Mouse (Mus musculus): ENCODE data around the gene 5730480H06Rik.
A peak's percentile ranks its signal among the peaks of the same experiment; 100 is the strongest.

5730480H06Rik gene

DNA sequence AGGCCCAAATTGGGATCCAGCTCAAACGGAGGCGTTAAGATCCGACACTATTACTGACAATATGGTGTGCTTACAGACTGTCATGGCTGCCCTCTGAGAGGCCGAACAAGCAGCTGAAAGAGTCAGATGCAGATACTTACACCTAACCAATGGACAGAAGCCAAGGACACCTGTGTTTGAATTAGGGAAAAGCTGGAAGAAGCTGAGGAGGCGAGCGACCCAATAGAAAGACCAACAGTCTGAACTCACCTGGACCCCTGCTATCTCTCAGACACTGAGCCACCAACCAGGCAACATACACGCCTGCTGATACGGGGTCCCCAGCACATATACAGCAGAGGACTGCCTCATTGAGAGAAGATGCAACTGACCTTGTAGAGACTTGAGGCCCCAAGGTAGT lies at the start of gene 5730480H06Rik:
TSS of gene 5730480H06Rik (plus strand) at position 301 of the 400 bp plus-strand sequence.
- DNase-seq = no peak

DNA sequence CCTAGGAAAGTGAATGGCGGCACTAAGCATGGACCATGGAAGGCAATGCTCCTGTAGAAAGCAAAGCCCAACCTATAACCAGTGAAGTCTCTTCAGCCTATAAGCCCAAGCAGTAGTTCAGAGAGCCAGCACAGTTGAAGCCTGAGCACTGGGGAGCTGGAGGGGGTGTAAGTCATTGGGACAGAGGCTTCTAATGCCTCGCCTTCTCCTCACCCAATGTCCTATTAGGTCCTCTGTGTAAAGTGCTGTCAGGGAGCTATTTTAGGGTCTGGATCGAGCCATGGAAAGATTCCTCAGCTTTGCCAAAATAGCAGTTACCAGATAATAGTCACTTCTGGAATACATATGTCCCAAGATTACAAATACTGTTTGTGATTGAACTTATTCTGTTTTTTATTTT lies 26.6 kb upstream of the 5730480H06Rik start:
- DNase-seq = no peak

DNA sequence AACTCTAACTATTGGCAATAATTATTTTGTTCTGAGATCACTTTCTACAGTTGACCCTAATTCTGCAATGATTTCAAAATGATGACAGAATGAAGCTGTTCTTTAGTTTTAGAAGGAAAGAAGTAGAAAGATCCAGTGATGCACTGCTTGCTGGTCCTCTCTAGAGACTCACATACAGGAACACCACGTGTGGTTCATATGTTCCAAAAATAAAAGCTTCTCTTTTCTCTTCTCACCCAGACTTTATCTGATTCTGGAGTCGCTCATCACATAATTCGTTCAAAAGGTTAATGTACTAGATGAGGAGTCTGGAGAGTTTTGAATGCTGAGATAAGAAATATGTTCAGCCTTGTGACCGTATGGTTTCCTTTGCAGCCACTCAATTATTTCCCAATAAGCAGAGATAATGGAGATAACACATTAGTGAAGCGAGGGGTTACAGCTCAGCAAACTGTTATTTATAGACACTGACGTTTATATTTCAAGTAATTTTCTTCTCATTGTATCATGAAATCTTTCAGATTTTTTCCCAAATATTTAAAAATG lies 12.6 kb upstream of the 5730480H06Rik start:
- DNase-seq = no peak

DNA sequence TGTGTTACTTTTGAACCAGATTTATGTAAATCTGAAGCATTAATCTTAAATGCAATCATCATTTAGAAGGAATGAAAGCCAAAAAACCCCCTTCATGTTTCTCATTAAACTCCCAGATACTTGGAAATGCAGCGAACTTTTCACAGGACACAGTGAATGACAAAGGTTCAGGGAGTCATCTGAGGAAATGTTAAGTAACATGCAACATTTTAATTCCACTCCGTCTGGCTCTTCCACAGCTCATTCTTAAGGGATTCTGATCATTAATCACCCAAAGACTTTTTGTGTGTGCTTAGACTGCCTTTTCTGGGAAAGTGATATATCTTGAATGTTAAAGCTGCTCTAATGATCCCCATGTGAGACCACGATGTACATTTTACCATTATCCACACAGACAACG lies 7.2 kb upstream of the 5730480H06Rik start:
- no peak for DNase-seq

DNA sequence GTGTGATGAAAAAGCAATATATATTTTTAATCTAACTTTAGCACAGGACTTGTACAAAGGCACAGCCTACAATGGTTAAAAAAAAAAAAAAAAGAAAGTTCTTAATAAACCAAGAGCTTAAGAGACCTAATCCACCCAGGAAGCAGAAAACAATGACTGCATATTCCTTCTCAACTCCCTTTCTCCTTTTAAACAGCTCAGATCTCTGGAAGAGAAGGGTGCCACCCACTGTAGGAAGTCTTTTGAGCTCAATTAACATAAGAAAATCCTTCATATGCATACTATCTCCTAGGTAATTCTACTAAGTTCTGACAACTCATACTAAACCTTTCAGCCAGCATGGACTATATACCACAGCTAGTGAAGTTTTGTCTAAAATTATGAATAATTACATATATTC lies 1.5 kb upstream of the 5730480H06Rik start:
- DNase-seq = no peak

DNA sequence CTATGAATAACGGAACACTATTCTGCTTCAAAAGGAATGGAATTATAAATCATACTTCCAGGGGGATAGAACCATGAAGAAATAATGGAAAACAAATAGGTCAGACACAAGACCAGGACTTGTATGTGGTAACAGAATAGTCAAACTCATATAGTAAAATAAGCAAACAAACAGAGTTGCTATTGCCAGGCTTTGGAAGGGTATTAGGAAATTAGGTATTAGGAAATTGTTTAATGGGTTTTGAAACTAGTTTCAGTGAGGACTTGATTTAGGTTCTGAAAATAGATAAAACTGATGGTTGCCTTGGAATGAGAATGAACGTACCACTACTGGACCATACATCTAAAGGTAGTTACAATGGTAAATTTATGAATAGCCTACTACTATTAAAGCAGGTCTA lies 2.0 kb downstream of the 5730480H06Rik start:
- no peak for DNase-seq

DNA sequence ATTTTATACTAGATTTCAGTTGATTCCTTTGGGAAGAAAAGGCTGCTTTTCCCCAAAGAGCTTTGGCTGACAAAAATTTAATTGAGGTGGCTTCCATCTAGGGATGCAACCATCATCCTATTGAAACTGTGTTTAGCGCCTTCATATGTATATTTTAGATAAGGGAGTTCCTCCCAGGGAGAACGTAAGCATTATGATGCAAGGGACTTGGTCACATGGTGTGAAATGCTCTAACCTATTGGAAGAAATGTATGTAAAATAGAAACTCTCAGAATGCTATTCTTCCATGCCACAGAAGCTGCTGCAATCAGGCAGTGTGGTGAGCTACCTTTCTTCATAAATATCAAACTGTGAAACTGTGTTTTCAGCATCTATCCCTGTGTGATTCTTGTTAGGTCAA lies 3.1 kb downstream of the 5730480H06Rik start:
- DNase-seq = no peak

DNA sequence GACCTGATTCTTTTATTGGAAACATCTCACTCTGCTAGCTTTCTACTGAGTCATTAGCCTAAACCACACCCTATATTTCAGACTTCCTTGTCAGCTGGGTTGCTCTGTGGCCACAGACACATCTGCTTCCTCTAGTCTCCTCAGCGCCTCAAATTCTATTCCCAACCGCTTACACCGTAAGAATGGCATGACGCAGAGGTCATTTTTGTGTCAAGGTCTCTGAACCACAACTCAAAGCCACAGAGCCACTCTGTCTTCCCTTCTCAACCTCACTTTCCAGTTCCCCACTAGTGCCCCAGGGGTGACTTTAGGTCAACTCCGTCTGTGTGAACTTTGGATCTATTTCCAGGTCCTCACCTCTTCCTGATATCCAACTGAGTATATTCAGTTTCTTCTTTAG lies 3.7 kb downstream of the 5730480H06Rik start:
- no peak for DNase-seq

DNA sequence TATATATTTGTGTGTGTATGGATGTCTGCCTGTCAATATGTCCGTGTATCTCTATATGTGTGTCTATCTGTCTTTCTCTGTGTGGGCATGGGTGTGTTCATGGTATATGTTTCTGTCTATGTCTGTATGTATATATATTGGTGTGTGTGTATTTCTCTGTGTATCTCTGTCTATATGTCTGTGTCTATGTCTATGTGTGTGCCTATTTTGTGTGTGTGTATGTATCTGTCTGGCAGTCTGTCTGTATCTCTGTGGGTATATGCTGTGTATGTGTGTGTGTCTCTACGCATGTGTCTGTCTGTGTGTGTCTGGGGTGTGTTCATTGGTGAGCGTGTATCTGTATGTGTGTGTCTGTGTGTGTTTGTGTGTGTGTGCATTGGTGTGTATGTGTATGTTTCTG lies 5.7 kb downstream of the 5730480H06Rik start:
- DNase-seq = no peak

DNA sequence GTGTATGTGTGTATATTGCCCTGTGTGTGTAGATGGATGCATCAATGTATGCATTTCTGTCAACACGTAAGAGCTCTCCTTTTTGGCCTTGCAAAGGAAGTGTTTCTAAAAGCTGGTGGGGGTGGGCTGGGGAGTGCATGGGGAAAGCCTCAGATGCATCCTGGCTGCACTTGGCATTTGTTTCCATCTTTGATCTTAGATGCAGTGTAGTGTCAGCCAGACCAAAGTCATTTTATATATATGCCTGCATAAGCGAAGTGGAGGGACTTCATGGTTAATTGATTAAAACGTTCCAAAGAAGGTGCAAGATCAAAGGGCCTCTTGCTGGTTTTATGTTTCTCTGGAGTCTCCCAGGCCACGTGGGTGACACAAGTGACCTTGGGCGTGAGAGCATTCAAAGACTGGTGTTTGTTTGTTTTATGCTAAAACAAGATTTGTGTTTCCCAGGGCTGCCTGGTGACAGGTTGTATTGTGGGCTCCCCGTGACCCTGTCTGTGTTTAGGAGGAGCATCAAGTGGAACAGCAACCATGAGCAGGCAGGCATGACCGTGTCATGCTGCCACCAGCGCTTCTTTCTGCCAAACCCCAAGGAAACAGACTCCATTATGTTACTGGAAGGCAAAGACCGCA lies 6.2 kb downstream of the 5730480H06Rik start:
- no peak for DNase-seq

DNA sequence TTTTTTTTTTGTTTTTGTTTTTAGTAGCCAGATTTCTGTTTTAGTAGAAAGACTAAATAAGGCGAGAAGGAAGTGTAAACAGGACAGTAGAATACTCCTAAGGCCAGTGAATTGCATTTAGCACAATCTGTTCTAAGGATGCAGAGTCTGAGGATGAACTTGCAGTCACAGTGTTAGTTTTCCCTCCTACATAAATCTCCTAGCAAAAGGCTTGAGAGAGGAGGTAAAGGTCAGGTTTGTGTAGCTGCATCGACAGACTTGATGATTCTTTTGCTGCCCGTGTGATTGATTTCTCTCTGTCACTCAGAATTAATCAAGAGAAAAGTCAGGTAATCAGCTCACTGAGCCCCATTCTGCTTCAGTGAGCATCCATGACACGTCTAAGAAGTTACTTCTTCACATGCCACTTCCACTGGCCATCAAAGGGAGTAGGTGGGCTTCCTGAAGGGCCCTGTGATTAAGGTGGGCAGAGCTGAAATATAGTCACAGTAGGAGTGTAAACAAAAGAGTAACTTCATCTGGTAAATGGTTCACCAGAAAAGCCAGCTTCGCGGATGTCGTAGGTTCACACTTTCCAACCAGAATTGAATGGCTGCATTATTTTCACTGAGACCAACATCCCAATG lies 13.2 kb downstream of the 5730480H06Rik start:
- DNase-seq = no peak

DNA sequence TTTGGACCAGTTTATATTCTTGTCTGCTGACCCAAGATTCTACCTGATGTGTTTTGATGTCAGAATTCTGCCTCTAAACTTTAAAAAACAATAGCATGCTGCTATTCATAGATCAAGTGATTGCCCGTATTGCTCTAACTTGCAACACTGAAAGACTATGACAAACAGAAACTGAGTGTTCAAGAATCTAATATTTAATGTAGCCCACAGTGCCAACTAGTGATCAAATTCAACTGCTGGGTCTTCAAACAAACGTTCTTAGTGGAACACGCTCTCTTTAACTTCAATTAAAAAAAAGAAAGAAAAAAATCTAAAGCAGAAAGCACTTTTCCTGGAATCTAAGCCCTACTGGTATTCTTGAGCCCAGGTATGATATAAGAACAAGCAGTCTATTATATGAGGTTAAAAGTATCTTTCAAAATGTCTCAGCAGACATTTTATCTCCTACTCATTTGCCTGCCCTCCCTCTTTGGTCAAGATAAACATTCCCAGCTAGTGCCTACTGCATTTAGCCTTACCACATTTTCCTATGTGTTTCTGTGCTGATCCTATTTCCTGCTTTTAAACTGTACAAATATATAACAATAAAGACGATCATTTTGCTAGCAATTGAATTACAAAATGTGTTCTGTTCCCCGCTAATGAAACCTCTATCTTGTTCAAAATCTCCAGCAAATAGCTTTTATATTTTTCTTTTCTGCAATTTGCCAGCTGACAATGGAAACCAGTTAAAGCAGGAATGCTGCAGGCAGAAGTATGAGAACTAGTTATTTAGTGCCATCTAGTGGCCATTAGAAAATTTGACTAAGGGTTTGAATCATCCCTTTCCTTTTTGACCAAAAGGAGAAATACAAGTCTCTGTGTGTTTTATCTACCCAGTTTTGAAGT lies 17.6 kb downstream of the 5730480H06Rik start:
- DNase-seq = no peak

DNA sequence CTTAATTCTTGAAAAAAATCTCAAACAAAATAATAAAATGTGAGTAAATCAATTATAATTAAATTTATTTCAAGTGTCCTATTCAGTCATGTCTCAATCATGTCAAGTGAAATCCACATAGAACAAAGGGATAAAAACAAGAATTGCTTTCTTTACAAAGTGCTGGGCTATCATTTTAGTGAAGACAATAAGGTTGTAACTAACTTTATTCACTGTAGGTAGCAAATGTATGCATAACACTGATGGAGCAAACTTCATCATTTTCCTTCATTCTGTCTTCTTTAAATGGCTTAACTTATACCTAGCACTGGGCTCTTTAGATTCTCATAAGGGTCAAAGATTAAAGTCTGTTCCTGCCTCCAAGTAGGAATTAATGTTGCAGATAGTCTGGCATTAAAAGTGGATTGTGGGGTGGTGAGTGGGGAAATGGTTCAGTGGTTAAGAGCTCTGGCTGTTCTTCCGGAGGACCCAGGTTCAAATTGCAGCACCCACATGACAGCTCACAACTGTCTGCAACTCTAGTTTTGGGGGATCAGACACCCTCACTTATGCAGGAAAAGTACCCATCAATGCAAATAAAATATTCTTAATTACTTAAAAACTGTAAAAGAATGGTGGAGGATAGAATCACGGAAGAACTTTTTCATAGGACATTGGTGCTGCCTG lies 18.4 kb downstream of the 5730480H06Rik start:
- DNase-seq = no peak

DNA sequence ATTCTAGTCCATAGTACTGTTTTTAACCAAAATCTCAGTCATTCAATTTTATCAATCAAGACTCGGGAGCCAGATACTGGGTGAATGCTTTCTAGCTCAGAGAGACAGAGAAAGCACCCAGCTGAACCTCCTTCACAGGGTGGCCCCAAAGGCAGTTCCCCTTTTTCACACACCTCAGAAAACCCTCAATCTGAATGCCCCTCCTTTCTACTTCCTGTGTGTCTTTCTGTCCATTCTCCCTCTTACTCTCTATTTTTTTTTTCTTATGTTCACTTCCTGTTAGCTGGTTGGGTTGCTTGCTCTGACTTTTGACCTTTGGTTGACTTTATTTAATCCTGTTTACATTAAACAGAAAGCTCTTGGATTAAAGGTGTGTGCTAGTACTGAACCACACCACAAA lies 21.6 kb downstream of the 5730480H06Rik start:
- DNase-seq = no peak

DNA sequence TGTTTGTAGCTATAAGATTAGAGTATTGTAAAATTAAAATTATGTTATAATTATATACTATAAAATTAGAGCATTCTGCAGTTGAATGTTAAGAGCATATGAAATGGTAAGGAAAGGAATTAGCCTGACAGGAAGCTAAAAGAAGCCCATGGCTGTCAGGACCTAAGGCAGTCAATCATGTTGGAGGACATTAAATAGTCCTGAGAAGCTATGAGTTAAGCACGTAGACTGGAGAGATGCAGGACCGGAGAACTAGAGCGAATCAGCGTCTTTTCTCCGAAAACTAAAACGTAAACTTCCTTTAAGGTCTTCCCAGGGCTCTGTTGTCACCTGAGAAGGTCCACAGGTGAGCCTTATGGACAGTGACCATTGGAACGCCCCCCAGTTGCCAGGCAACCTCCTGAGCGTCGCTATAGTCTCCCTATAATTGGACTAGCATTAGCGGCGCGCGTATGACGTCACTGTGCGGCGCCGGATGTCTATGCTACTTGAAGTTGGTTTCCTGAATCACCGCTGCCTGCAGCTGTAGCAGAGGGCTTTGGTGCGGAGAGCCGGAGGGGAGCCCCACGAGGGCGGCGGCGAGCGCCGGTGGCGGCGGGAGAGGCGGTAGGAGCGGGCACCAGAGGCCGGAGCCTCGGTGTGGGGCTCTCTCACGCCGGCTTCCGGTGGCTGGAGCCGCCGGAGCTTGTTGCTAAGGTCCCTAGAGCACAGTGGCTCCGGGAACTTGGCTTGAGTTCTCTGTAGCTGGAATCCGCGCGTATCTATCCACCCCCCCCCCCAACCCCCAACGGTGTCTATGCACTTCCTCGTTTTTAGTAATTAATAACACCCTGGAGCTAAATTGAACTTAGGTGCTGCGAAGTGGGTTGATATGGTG lies 44.4 kb downstream of the 5730480H06Rik start:
- peak; percentile 89 to 91 for DNase-seq

DNA sequence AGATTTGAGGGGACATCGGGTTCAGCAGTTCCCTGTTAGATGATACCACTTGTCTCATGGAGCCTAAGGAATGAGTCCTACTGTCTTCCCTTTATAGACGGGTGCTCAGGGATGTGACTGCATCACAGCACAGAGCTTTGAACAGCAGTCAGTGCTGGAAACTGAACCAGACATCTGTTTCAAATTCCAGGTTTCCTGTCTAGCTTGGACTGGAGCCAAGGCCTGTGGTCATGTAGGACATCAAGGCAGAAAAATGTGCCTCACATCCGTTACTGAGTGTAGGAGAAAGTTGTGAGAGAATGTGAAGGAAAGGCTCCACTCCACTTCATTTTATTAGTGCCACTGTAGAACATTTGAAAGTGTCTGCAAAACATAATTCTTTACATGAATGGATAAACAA lies 74.7 kb downstream of the 5730480H06Rik start:
- DNase-seq = no peak

DNA sequence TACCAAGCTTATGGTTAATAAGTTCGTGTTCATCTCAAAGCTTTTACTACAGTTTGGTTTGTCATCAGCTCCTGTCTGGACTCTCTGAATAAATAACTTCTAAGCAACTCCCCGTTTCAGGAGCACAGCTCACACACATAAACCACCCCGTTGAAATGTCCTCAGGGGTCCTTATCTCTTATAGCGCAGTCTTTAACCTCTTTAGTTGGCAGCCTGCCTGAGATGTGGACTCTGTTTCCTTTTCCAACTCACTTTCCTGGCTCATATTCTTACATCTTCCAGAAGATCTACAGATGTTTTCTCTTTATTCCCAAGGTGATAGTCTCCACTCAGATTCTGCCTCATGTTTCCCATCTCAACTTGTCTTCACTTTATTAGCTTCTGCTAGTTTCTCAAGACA lies 80.5 kb downstream of the 5730480H06Rik start:
- DNase-seq = no peak

DNA sequence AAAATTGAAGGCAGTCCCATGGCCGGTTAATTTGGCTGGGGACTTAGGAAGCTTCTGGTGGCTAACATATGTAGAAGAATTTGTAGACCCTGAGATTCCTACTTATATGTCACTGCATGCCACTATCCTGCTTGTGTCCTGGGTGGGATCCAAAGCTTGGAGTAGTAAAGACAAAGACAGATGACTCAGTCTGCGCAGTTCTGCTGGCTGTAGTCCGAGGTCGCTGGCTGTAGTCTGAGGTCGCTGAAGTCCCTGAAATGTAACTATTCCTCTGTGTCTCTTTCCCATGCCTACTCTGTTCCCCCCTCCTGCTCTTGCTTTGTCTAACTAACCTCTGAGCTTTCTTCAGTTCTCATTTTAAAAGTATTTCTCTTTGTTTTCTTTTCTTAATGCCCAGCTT lies 82.6 kb downstream of the 5730480H06Rik start:
- DNase-seq = no peak

DNA sequence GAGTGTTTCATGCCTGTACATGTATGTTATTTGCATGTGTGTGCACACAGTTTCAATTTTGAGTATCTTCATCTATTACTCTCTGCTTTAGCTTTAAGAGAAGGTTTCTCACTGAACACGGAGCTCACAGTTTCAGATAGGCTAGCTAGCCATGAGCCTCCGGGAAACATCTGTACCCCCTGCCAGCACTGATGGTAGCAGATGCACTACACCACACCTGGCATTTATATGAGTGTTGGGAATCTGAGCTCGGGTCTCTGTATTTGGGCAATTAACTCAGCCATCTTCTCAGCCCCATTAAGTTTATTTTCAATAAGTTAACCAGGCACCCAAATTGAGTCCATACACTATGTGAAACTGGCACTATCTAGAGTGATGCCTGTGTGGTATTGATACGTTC lies 83.7 kb downstream of the 5730480H06Rik start:
- DNase-seq = no peak

DNA sequence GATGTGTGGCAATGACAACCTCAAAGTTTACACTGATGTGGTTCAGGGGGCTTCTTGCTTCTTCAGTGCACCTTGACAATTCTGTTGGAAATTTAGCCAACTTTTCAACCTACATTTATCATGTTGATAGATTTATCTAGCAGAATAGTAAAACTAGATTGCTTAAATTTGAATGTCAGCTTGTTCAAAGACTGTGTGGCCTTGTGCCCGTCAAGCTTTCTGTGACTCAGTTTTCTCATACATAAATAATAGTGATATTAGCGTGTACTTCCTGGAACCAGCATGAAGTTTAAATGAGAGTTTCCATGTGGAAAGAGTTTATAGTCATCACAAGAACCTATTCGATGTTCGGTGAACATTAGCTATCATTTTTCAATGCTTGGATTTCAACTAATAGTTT lies 84.5 kb downstream of the 5730480H06Rik start:
- DNase-seq = no peak

DNA sequence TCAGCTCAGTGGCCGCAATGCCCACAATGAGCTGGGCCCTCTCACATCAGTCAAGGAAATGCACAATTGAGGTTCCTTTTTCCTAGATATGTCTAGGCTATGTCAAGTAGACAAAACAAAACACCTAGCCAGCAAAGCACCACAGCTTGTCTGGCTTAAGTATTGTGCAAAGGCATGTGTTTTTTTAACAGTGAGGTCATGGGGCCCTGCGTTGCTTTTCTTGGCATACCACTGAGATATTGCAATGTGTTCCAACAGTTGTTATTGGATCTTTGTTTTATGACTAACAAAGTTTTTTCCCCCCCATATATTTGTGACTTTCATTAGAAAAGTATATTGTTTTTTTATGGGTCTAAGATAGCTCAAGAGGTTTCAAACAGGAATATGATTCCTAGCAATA lies 92.0 kb downstream of the 5730480H06Rik start:
- DNase-seq = no peak

DNA sequence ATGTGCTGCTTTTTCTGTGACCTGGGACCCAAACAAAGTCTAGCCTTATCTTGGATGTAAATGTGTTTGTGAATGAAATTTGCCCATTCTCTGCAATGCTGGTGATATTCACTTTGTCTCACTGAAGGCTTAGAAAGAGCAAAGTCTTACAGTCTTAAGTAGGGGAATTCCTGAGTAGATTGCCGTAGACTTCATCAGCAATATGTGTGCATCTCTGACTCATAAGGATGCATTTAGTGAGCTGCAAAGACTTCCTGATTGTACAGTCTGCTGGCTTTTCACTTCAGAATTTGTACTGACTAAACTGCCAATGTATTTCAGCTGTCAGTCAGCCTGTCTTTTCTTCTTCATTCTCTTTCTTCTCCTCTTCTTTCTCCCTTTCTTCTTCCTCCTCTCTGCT lies 94.2 kb downstream of the 5730480H06Rik start:
- DNase-seq = no peak
